Mouse (Mus musculus): ENCODE data around the gene Ano1. TPM values are rescaled to one million over a fixed set of nuclear protein-coding genes. Genes with fewer than 3 reads are reported as not detected.

Ano1 gene
- total and polyA plus RNA-seq, 2 experiments: 0.97 to 2.4 TPM

DNA sequence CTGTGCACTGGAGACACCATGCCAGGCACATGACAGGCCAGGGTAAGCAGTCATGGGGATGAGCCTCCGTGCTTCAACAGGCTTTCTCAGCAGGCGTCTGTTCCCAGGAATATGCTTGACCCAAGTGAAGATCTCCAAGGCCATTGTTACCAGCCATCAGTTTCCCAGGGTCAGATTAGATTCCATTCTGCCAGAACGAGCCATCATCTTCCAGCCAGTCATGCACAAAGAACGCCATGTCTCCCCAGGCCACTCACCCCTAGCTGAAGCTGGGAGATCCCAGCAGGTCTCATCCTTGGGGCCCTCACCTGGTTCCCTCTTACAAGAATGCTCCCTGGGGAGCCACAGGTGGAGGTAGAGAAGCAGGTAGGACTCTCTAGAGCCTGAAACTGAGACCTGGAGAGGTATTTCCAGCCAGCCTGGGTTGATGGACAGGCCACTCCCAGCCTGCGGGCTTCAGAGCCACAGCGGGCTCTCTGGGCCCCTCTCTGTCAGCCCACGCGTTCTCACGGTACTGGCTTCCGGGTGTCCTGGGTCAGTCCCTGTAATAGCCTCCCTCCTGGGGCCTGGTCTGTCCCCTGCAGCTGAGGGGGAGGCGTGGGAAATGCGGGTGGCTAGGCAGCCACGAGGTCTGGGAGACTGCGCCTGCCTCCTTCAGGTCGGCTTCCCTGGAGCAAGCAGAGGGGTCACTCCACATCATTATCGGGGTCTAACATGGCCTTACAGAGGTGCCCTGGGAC is 10.9 kb upstream of the Ano1 start:
- Histone ChIP-seq H3K27me3 (ENCODE audit: control insufficient read depth, insufficient read depth, low read length) (no peaks in the 10 kb centered on the region), H3K27ac (replicated peaks; ENCODE audit: insufficient read depth, low read depth, low read length) (no peak overlapping the region), H3K4me1 (ENCODE audit: control insufficient read depth, insufficient read depth, low read length) (no peaks in the 10 kb centered on the region), H3K4me3 (ENCODE audit: insufficient read depth, low read depth, low read length) (no peak overlapping the region), H3K79me2 (ENCODE audit: control insufficient read depth, insufficient read depth, low read length) (no peaks in the 10 kb centered on the region), H3K9ac (ENCODE audit: low read depth, low read length) (no peak overlapping the region), H3K36me3 (ENCODE audit: control insufficient read depth, insufficient read depth, low read length) (no peaks in the 10 kb centered on the region)
- WGBS: 65% methylated on average over 16 of the region's 16 CpGs
- no peak for DNase-seq (ENCODE audit: extremely low read depth, low read depth, low spot score)
- TF ChIP-seq CTCF (IDR thresholded peaks at IDR 0.05; ENCODE audit: low read depth, low read length) (no peak), POLR2A (IDR thresholded peaks at IDR 0.05; ENCODE audit: extremely low read depth, insufficient read depth, low read length) (no peak)

DNA sequence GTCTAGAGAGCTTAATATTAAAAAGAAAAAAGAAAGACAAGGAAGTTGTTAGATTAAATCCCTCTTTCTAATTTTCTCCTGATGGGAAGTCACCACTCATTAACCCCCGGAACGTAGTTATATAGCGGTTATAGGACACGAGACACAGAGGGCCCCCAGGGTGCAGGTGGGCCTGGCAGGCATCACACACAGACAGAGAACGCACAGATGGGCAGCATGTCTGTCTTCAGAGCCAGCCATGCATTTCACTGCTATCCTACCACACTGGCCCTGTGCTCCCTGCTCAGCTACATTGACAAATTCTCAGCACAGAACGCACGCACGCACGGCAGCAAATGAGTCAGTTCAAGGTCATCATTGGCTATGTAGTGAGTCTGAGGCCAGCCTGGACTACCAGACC is 8.5 kb upstream of the Ano1 start:
- Histone ChIP-seq H3K4me1 (ENCODE audit: control insufficient read depth, insufficient read depth, low read length) (no peaks in the 10 kb centered on the region), H3K79me2 (ENCODE audit: control insufficient read depth, insufficient read depth, low read length) (no peaks in the 10 kb centered on the region), H3K9ac (ENCODE audit: low read depth, low read length) (no peak overlapping the region), H3K36me3 (ENCODE audit: control insufficient read depth, insufficient read depth, low read length) (no peaks in the 10 kb centered on the region), H3K4me3 (ENCODE audit: insufficient read depth, low read depth, low read length) (no peak overlapping the region), H3K27me3 (ENCODE audit: control insufficient read depth, insufficient read depth, low read length) (no peaks in the 10 kb centered on the region), H3K27ac (replicated peaks; ENCODE audit: insufficient read depth, low read depth, low read length) (no peak overlapping the region)
- DNase-seq (ENCODE audit: extremely low read depth, low read depth, low spot score): no peak
- TF ChIP-seq POLR2A (IDR thresholded peaks at IDR 0.05; ENCODE audit: extremely low read depth, insufficient read depth, low read length) (no peak), CTCF (IDR thresholded peaks at IDR 0.05; ENCODE audit: low read depth, low read length) (no peak)
- 67% methylated on average over 9 of the region's 9 CpGs for WGBS

DNA sequence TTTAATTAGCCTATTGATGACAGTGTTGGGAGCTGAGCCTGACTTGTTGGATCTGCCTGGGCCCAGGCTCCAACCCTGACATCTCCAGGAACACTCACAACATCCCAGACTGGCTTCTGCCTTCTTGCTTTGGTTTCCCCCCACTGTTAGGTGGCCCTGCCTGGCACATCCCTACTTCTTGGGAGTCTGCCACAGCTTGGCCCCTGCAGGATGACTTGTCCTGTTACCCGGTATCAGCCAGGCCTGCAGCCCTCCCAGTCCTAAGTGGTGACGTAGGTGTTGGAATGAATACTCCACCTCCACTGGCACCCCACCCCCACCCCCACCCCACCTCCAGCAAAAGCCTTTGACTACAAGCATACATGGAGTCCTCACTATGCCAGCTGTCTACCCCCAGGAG is 7.7 kb upstream of the Ano1 start:
- no peak for DNase-seq (ENCODE audit: extremely low read depth, low read depth, low spot score)
- Histone ChIP-seq H3K36me3 (ENCODE audit: control insufficient read depth, insufficient read depth, low read length) (no peaks in the 10 kb centered on the region), H3K4me3 (ENCODE audit: insufficient read depth, low read depth, low read length) (no peak overlapping the region), H3K4me1 (ENCODE audit: control insufficient read depth, insufficient read depth, low read length) (no peaks in the 10 kb centered on the region), H3K79me2 (ENCODE audit: control insufficient read depth, insufficient read depth, low read length) (no peaks in the 10 kb centered on the region), H3K27ac (replicated peaks; ENCODE audit: insufficient read depth, low read depth, low read length) (no peak overlapping the region), H3K9ac (ENCODE audit: low read depth, low read length) (no peak overlapping the region), H3K27me3 (ENCODE audit: control insufficient read depth, insufficient read depth, low read length) (no peaks in the 10 kb centered on the region)
- no peak for TF ChIP-seq POLR2A (IDR thresholded peaks at IDR 0.05; ENCODE audit: extremely low read depth, insufficient read depth, low read length)
- no peak for TF ChIP-seq CTCF (IDR thresholded peaks at IDR 0.05; ENCODE audit: low read depth, low read length)
- WGBS: 92% methylated on average over 2 of the region's 2 CpGs

DNA sequence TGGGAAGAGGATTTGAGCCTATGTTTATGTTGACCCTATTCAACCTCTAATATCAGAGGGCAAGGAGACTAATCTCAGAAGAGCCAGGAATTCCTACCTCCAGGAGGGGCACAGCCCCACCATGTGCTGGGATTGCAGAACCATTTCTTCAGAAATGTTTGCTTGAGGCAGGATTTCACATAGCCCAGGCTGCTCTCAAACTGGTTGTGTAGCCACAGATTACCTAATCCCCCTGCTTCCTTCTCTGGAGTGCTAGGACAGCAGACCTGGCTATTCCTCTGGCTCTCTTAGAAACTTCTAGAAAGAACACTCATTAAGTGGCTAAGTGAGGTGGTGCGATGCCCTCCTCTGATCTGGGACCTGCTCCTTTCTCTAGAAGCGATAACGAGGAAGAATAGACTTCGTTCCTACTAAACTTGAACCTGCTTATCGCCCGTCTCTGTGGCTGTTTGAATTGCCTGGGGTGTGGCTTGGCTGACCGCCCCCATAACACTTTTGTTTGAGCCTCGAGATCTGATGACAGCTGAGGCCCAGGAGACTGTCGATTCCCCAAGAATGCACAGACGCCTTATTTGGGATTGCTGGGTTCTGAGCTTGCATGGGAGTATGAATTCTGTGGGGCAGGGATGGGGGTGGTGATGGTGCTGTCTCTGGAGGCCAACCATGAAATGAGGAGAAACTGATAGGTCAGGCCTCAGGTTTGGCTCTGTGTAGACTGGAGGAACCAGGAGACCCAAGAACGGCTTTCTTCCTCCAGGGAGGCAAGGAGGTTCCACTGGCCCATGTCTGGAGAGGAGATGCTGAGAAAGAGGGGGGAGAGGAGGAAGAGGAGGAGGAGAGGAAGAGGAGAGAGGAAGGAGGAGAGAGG is 4.0 kb upstream of the Ano1 start:
- no peak for DNase-seq (ENCODE audit: extremely low read depth, low read depth, low spot score)
- no peak overlapping the region for H3K4me3 ChIP-seq (ENCODE audit: insufficient read depth, low read depth, low read length)
- 75% methylated on average over 11 of the region's 11 CpGs for WGBS
- H3K36me3 ChIP-seq (ENCODE audit: control insufficient read depth, insufficient read depth, low read length): no peaks in the 10 kb centered on the region
- no peak overlapping the region for H3K9ac ChIP-seq (ENCODE audit: low read depth, low read length)
- no peak for TF ChIP-seq POLR2A (IDR thresholded peaks at IDR 0.05; ENCODE audit: extremely low read depth, insufficient read depth, low read length)
- TF ChIP-seq CTCF (IDR thresholded peaks at IDR 0.05; ENCODE audit: low read depth, low read length): no peak
- no peak overlapping the region for H3K27ac ChIP-seq (replicated peaks; ENCODE audit: insufficient read depth, low read depth, low read length)
- no peaks in the 10 kb centered on the region for H3K4me1 ChIP-seq (ENCODE audit: control insufficient read depth, insufficient read depth, low read length)
- no peaks in the 10 kb centered on the region for H3K27me3 ChIP-seq (ENCODE audit: control insufficient read depth, insufficient read depth, low read length)
- no peaks in the 10 kb centered on the region for H3K79me2 ChIP-seq (ENCODE audit: control insufficient read depth, insufficient read depth, low read length)

DNA sequence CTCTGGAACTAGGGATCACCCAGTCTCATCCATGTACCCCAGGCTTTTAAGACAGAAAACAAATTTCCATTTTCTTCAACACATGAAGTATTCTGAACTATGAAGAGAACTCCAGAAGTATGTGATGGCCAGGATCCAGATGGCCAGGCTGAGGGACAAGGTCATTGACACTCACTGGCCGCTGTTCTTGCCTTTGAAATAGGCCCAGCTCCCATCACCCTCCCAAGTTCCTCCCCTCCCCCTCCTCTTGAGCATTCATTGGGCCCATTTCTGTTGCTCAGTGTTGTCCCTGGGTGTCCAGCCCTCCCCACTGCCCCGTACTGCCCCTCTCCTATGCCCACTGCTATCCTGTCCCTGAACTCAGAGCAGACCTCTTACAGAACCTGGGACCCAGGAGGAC is 2.9 kb upstream of the Ano1 start:
- Histone ChIP-seq H3K36me3 (ENCODE audit: control insufficient read depth, insufficient read depth, low read length) (no peaks in the 10 kb centered on the region), H3K27ac (replicated peaks; ENCODE audit: insufficient read depth, low read depth, low read length) (no peak overlapping the region), H3K4me3 (ENCODE audit: insufficient read depth, low read depth, low read length) (no peak overlapping the region), H3K27me3 (ENCODE audit: control insufficient read depth, insufficient read depth, low read length) (no peaks in the 10 kb centered on the region), H3K4me1 (ENCODE audit: control insufficient read depth, insufficient read depth, low read length) (no peaks in the 10 kb centered on the region), H3K79me2 (ENCODE audit: control insufficient read depth, insufficient read depth, low read length) (no peaks in the 10 kb centered on the region), H3K9ac (ENCODE audit: low read depth, low read length) (no peak overlapping the region)
- peak; percentile 44 for DNase-seq (ENCODE audit: extremely low read depth, low read depth, low spot score)
- WGBS: 50% methylated on average over 2 of the region's 2 CpGs
- TF ChIP-seq POLR2A (IDR thresholded peaks at IDR 0.05; ENCODE audit: extremely low read depth, insufficient read depth, low read length) (no peak), CTCF (IDR thresholded peaks at IDR 0.05; ENCODE audit: low read depth, low read length) (no peak)

DNA sequence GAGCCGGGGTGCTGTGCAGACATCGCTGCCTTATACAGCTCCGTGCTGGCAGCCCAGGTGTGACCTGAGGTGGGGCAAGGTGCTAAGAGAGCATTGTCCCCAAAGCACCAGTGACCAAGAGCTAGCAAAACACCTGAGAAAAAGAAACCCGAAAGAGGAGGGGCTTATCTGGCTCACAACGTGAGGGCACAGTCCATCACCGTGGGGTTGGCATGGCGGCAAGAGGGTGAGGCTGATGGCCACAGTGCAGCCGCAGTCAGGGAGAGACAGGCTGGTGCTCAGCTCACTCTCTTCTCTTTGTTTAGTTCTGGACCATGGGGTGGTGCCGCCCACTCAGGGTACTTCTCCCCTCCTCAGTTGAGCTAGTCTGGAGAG is 1.9 kb upstream of the Ano1 start:
- Histone ChIP-seq H3K4me3 (ENCODE audit: insufficient read depth, low read depth, low read length) (no peak overlapping the region), H3K4me1 (ENCODE audit: control insufficient read depth, insufficient read depth, low read length) (no peaks in the 10 kb centered on the region), H3K27me3 (ENCODE audit: control insufficient read depth, insufficient read depth, low read length) (no peaks in the 10 kb centered on the region), H3K9ac (ENCODE audit: low read depth, low read length) (no peak overlapping the region), H3K36me3 (ENCODE audit: control insufficient read depth, insufficient read depth, low read length) (no peaks in the 10 kb centered on the region), H3K79me2 (ENCODE audit: control insufficient read depth, insufficient read depth, low read length) (no peaks in the 10 kb centered on the region), H3K27ac (replicated peaks; ENCODE audit: insufficient read depth, low read depth, low read length) (no peak overlapping the region)
- no peak for DNase-seq (ENCODE audit: extremely low read depth, low read depth, low spot score)
- WGBS: 89% methylated on average over 9 of the region's 9 CpGs
- TF ChIP-seq POLR2A (IDR thresholded peaks at IDR 0.05; ENCODE audit: extremely low read depth, insufficient read depth, low read length) (no peak), CTCF (IDR thresholded peaks at IDR 0.05; ENCODE audit: low read depth, low read length) (no peak)

All from liver, adult 2 months (tissue).